In genomic region chr2:30593636-30594310, GRCm38 (mm10) we compare ENCODE assay signal across 8 mouse cellular contexts. TPM values are rescaled to one million over a fixed set of nuclear protein-coding genes. Genes with fewer than 3 reads are reported as not detected.
DNase-seq lines count a peak whose midpoint lies in the region; ATAC-seq and TF ChIP-seq lines count a peak whose summit lies in the region.

No protein-coding gene starts in this region.

- intact Hi-C loops in heart, adult 2 months (cut with DNase I), result loop anchor here (2.0 to 10.0 kb wide), 2 partner anchors 45 to 121 kb away; no protein-coding TSS in a partner anchor

- ATAC-seq in heart, embryonic 16.5 days (replicated peaks; ENCODE audit: extremely low read depth, insufficient read depth, low FRiP score), result no peak
- ATAC-seq in liver, embryonic 16.5 days (ENCODE audit: low read depth), result no peak

- TF ChIP-seq POLR2A in heart, adult 2 months (IDR thresholded peaks at IDR 0.05; ENCODE audit: insufficient read depth, low read depth, low read length), result no peak
- no peak for TF ChIP-seq POLR2A in MEL (IDR thresholded peaks at IDR 0.05; ENCODE audit: control insufficient read depth in 1 of 2, insufficient read depth in 1 of 2, low read depth in 1 of 2, low read length in 2 of 2, poor library complexity in 1 of 2)

- H3K27ac ChIP-seq in heart, adult 2 months, result peak overlapping the region; percentile 99
- H3K27ac ChIP-seq in MEL (ENCODE audit: control insufficient read depth, low read depth, low read length), result no peak overlapping the region
- H3K27ac ChIP-seq in heart, embryonic 16.5 days (ENCODE audit: low read length), result peak overlapping the region; percentile 99
- H3K27ac ChIP-seq in liver, embryonic 16.5 days (ENCODE audit: low read length), result peak overlapping the region; percentile 75

- H3K79me2 ChIP-seq in heart, adult 2 months (replicated peaks; ENCODE audit: control insufficient read depth, insufficient read depth, low read length), result no peaks in the 10 kb centered on the region
- H3K79me2 ChIP-seq in MEL (ENCODE audit: control insufficient read depth, insufficient read depth, low read length, poor library complexity), result no peaks in the 10 kb centered on the region

- peaks cover 14% of the 10 kb centered on the region for H3K4me1 ChIP-seq in heart, adult 2 months (ENCODE audit: control insufficient read depth, insufficient read depth, low read length)
- H3K4me1 ChIP-seq in MEL (ENCODE audit: control insufficient read depth in 1 of 2, insufficient read depth in 2 of 2, low read length in 2 of 2), result peaks cover 5 to 11% of the 10 kb centered on the region in 2 experiments
- H3K4me1 ChIP-seq in heart, embryonic 16.5 days (ENCODE audit: control insufficient read depth, insufficient read depth, low read length), result peaks cover 26% of the 10 kb centered on the region
- H3K4me1 ChIP-seq in liver, embryonic 16.5 days (ENCODE audit: control insufficient read depth, low read depth, low read length), result peaks cover 12% of the 10 kb centered on the region

- no peak for TF ChIP-seq CTCF in heart, adult 2 months (IDR thresholded peaks at IDR 0.05)
- TF ChIP-seq CTCF in MEL (IDR thresholded peaks at IDR 0.05 in 2 of 3, conservative IDR thresholded peaks at IDR 0.05 in 1 of 3; ENCODE audit: control insufficient read depth in 1 of 3, insufficient read depth in 1 of 3, low read depth in 2 of 3, low read length in 3 of 3, poor library complexity in 1 of 3, severe bottlenecking in 1 of 3), result no peak

- H3K36me3 ChIP-seq in heart, adult 2 months (ENCODE audit: control insufficient read depth, insufficient read depth, low read length), result peaks cover 2% of the 10 kb centered on the region; the same call in 1 of the 2 replicates
- peaks cover 0 to 11% of the 10 kb centered on the region in 2 experiments; a peak in 2 of 4 replicates for H3K36me3 ChIP-seq in MEL (ENCODE audit: control insufficient read depth in 1 of 2, insufficient read depth in 2 of 2, low read length in 2 of 2)
- no peaks in the 10 kb centered on the region for H3K36me3 ChIP-seq in heart, embryonic 16.5 days (ENCODE audit: control insufficient read depth, insufficient read depth)
- no peaks in the 10 kb centered on the region for H3K36me3 ChIP-seq in liver, embryonic 16.5 days (ENCODE audit: control insufficient read depth, insufficient read depth)

- TF ChIP-seq RAD21 in MEL (IDR thresholded peaks at IDR 0.05; ENCODE audit: low read depth, low read length), result no peak

- H3K27me3 ChIP-seq in heart, adult 2 months (ENCODE audit: control insufficient read depth, insufficient read depth, low read length), result no peaks in the 10 kb centered on the region
- no peaks in the 10 kb centered on the region for H3K27me3 ChIP-seq in MEL (ENCODE audit: control insufficient read depth in 1 of 2, insufficient read depth in 2 of 2, low read length in 2 of 2)
- no peaks in the 10 kb centered on the region for H3K27me3 ChIP-seq in heart, embryonic 16.5 days (ENCODE audit: control insufficient read depth, insufficient read depth, low read length)
- H3K27me3 ChIP-seq in liver, embryonic 16.5 days (ENCODE audit: control insufficient read depth, insufficient read depth, low read depth, low read length), result no peaks in the 10 kb centered on the region

- H3K4me2 ChIP-seq in heart, embryonic 16.5 days (ENCODE audit: low read depth, low read length), result peak overlapping the region; percentile 92
- H3K4me2 ChIP-seq in liver, embryonic 16.5 days (ENCODE audit: low read depth, low read length), result no peak overlapping the region

- H3K9ac ChIP-seq in heart, adult 2 months (ENCODE audit: low read depth, low read length), result peak overlapping the region; percentile 90; the same call in 1 of the 2 replicates
- H3K9ac ChIP-seq in MEL (ENCODE audit: control insufficient read depth, low read depth, low read length, poor library complexity, severe bottlenecking), result peak overlapping the region; percentile 36
- H3K9ac ChIP-seq in heart, embryonic 16.5 days (ENCODE audit: low read length), result peak overlapping the region; percentile 87
- no peak overlapping the region; the same call in 1 of the 2 replicates for H3K9ac ChIP-seq in liver, embryonic 16.5 days (ENCODE audit: low read depth, low read length)

- H3K4me3 ChIP-seq in heart, adult 2 months, result peak overlapping the region; percentile 74
- H3K4me3 ChIP-seq in MEL (ENCODE audit: control insufficient read depth in 1 of 2, insufficient read depth in 1 of 2, low read depth in 2 of 2, low read length in 2 of 2), result peak overlapping the region in 1 of 2 experiments; percentile 64; a peak in 1 of 4 replicates
- peak overlapping the region; percentile 67 for H3K4me3 ChIP-seq in heart, embryonic 16.5 days (ENCODE audit: low read length)
- H3K4me3 ChIP-seq in liver, embryonic 16.5 days (ENCODE audit: low read depth, low read length), result no peak overlapping the region

- DNase-seq in heart, adult 2 months, result peak in 1 of 2 experiments; percentile 32
- DNase-seq in heart, postnatal 4 days, result no peak
- DNase-seq in MEL (ENCODE audit: low read depth, low spot score), result no peak
- DNase-seq in layer of hippocampus, adult 8-10 months (ENCODE audit: low spot score in 2 of 2), result no peak
- DNase-seq in Muller cell, postnatal 12 days (ENCODE audit: inconsistent ontology term), result no peak
- DNase-seq in embryo, embryonic 11 days, result no peak

- H3K9me3 ChIP-seq in MEL (replicated peaks; ENCODE audit: insufficient read depth, low read length), result no peaks in the 10 kb centered on the region
- no peaks in the 10 kb centered on the region for H3K9me3 ChIP-seq in heart, embryonic 16.5 days (replicated peaks; ENCODE audit: control insufficient read depth, low read length)
- no peaks in the 10 kb centered on the region for H3K9me3 ChIP-seq in liver, embryonic 16.5 days (replicated peaks; ENCODE audit: control insufficient read depth, low read length)

- TF ChIP-seq EP300 in heart, adult 2 months (IDR thresholded peaks at IDR 0.05; ENCODE audit: insufficient read depth, low read depth, low read length), result no peak
- TF ChIP-seq EP300 in MEL (IDR thresholded peaks at IDR 0.05; ENCODE audit: low read depth in 1 of 2, low read length in 2 of 2), result no peak

- WGBS in heart, adult 2 months, result 76% methylated on average over 13 of the region's 13 CpGs
- 74% methylated on average over 13 of the region's 13 CpGs for WGBS in heart, embryonic 16.5 days
- 68% methylated on average over 13 of the region's 13 CpGs for WGBS in liver, embryonic 16.5 days (ENCODE audit: insufficient replicate concordance)

TF ChIP-seq in MEL, 35 proteins besides CTCF, POLR2A, EP300 and RAD21:
- no peak for TF ChIP-seq USF2 (IDR thresholded peaks at IDR 0.05; ENCODE audit: borderline replicate concordance in 1 of 2, insufficient read depth in 1 of 2, low read depth in 1 of 2, low read length in 2 of 2)
- no peak for TF ChIP-seq POLR2AphosphoS5 (IDR thresholded peaks at IDR 0.05; ENCODE audit: borderline replicate concordance, low read depth, low read length)
- TF ChIP-seq MXI1 (IDR thresholded peaks at IDR 0.05; ENCODE audit: low read depth, low read length), result no peak
- TF ChIP-seq SIN3A (IDR thresholded peaks at IDR 0.05; ENCODE audit: low read length), result no peak
- no peak for TF ChIP-seq SMC3 (IDR thresholded peaks at IDR 0.05; ENCODE audit: low read depth, low read length)
- TF ChIP-seq TBP (IDR thresholded peaks at IDR 0.05; ENCODE audit: low read depth, low read length), result no peak
- TF ChIP-seq HCFC1 (IDR thresholded peaks at IDR 0.05; ENCODE audit: low read depth, low read length), result no peak
- TF ChIP-seq MAX (IDR thresholded peaks at IDR 0.05; ENCODE audit: low read length), result no peak
- no peak for TF ChIP-seq GATA1 (IDR thresholded peaks at IDR 0.05; ENCODE audit: low read depth, low read length)
- no peak for TF ChIP-seq MAZ (IDR thresholded peaks at IDR 0.05; ENCODE audit: low read depth, low read length)
- no peak for TF ChIP-seq UBTF (IDR thresholded peaks at IDR 0.05; ENCODE audit: borderline replicate concordance, insufficient read depth, low read depth, low read length)
- TF ChIP-seq E2F4 (IDR thresholded peaks at IDR 0.05; ENCODE audit: borderline replicate concordance, low read depth, low read length), result no peak
- TF ChIP-seq NRF1 (IDR thresholded peaks at IDR 0.05; ENCODE audit: insufficient read depth, low read depth, low read length, poor library complexity, severe bottlenecking), result no peak
- TF ChIP-seq MYB (IDR thresholded peaks at IDR 0.05; ENCODE audit: low read depth, low read length), result no peak
- no peak for TF ChIP-seq GABPA (IDR thresholded peaks at IDR 0.05; ENCODE audit: low read depth, low read length)
- no peak for TF ChIP-seq ZMIZ1 (IDR thresholded peaks at IDR 0.05; ENCODE audit: low read depth, low read length)
- TF ChIP-seq KAT2A (conservative IDR thresholded peaks at IDR 0.05; ENCODE audit: low read depth, low read length), result no peak
- no peak for TF ChIP-seq MYC (IDR thresholded peaks at IDR 0.05; ENCODE audit: low read depth, low read length)
- TF ChIP-seq ELF1 (IDR thresholded peaks at IDR 0.05; ENCODE audit: low read depth, low read length), result no peak
- no peak for TF ChIP-seq JUND (IDR thresholded peaks at IDR 0.05; ENCODE audit: low read depth, low read length)

RNA-seq across cellular contexts. Expression of gene Cstad, which starts 1.1 kb away (rescaled TPM):
- 1 to 10 TPM in 1 of 2 experiments, under 1 TPM in 1; 0.73 to 1.0 TPM for total RNA-seq in heart, adult 2 months (2021)
- 0.32 and 0.76 TPM in 2 replicates for polyA plus RNA-seq in heart, adult 2 months (2012; rRNA removed)
- total RNA-seq in heart, postnatal 4 days (2021), result 1 to 10 TPM; 1.7 to 3.2 TPM
- total RNA-seq in MEL (2012; rRNA removed), result not detected in 2 replicates
- not detected for polyA plus RNA-seq in MEL (2012; ENCODE audit: insufficient read depth in 1 of 2, insufficient read length in 2 of 2, low read depth in 1 of 2, low replicate concordance in 2 of 2, missing spikeins in 1 of 2)
- polyA plus RNA-seq in heart, embryonic 16.5 days (2015; fragmentation: Nextera tagmentation; extraction: Ambion mirVana), result 1.4 TPM in 2 replicates
- polyA plus RNA-seq in liver, embryonic 16.5 days (2015; fragmentation: Nextera tagmentation; extraction: Ambion mirVana), result 0.15 TPM in 1 of 2 replicates, not detected in the other
- 10 to 100 TPM in 1 of 4 experiments, 1 to 10 TPM in 3; 3.4 to 11.0 (median 7.0) TPM for total RNA-seq in layer of hippocampus, adult 8-10 months (2022)
